8 mouse cellular contexts compared by ENCODE assay signal in genomic region chr12:56986049-56986448, GRCm38 (mm10).
DNase-seq lines count a peak whose midpoint lies in the region; ATAC-seq and TF ChIP-seq lines count a peak whose summit lies in the region.

No protein-coding gene starts in this region.

- no peak for ATAC-seq in kidney, embryonic 15.5 days (replicated peaks; ENCODE audit: low FRiP score)
- no peak for ATAC-seq in neural tube, embryonic 11.5 days (ENCODE audit: insufficient read depth, low FRiP score, low TSS enrichment)

- 6% methylated on average over 5 of the region's 5 CpGs for WGBS in kidney, embryonic 15.5 days
- WGBS in neural tube, embryonic 11.5 days = 14% methylated on average over 5 of the region's 5 CpGs

- no peaks in the 10 kb centered on the region for H3K36me3 ChIP-seq in kidney, embryonic 15.5 days
- peaks cover 0 to 4% of the 10 kb centered on the region in 2 experiments; a peak in 2 of 4 replicates for H3K36me3 ChIP-seq in MEL (ENCODE audit: control insufficient read depth in 1 of 2, insufficient read depth in 2 of 2, low read length in 2 of 2)
- H3K36me3 ChIP-seq in neural tube, embryonic 11.5 days (ENCODE audit: control insufficient read depth, insufficient read depth, low read length) = no peaks in the 10 kb centered on the region

- H3K4me1 ChIP-seq in kidney, embryonic 15.5 days = no peaks in the 10 kb centered on the region
- peaks cover 0 to 8% of the 10 kb centered on the region in 2 experiments; a peak in 2 of 4 replicates for H3K4me1 ChIP-seq in MEL (ENCODE audit: control insufficient read depth in 1 of 2, insufficient read depth in 2 of 2, low read length in 2 of 2)
- H3K4me1 ChIP-seq in neural tube, embryonic 11.5 days (ENCODE audit: control insufficient read depth, insufficient read depth, low read length) = no peaks in the 10 kb centered on the region

- no peak overlapping the region for H3K4me3 ChIP-seq in kidney, embryonic 15.5 days (replicated peaks)
- no peak overlapping the region for H3K4me3 ChIP-seq in MEL (ENCODE audit: control insufficient read depth in 1 of 2, insufficient read depth in 1 of 2, low read depth in 2 of 2, low read length in 2 of 2)
- no peak overlapping the region for H3K4me3 ChIP-seq in neural tube, embryonic 11.5 days (ENCODE audit: low read depth, low read length)

- TF ChIP-seq RAD21 in MEL (IDR thresholded peaks at IDR 0.05; ENCODE audit: low read depth, low read length) = peak; percentile 96

- H3K27me3 ChIP-seq in kidney, embryonic 15.5 days = peaks cover 47% of the 10 kb centered on the region
- H3K27me3 ChIP-seq in MEL (ENCODE audit: control insufficient read depth in 1 of 2, insufficient read depth in 2 of 2, low read length in 2 of 2) = no peaks in the 10 kb centered on the region
- H3K27me3 ChIP-seq in neural tube, embryonic 11.5 days (ENCODE audit: control insufficient read depth, insufficient read depth, low read length) = no peaks in the 10 kb centered on the region

- no peak overlapping the region for H3K9ac ChIP-seq in kidney, embryonic 15.5 days
- 0 out of 2 replicates have a peak overlapping the region, but pooled peaks have one; percentile 18 for H3K9ac ChIP-seq in MEL (ENCODE audit: control insufficient read depth, low read depth, low read length, poor library complexity, severe bottlenecking)
- H3K9ac ChIP-seq in neural tube, embryonic 11.5 days (ENCODE audit: low read length) = no peak overlapping the region

- no peak for TF ChIP-seq EP300 in MEL (IDR thresholded peaks at IDR 0.05; ENCODE audit: low read depth in 1 of 2, low read length in 2 of 2)

- H3K79me2 ChIP-seq in MEL (ENCODE audit: control insufficient read depth, insufficient read depth, low read length, poor library complexity) = no peaks in the 10 kb centered on the region

- no peak overlapping the region for H3K4me2 ChIP-seq in kidney, embryonic 15.5 days
- no peak overlapping the region for H3K4me2 ChIP-seq in neural tube, embryonic 11.5 days (ENCODE audit: low read depth)

- no peak overlapping the region for H3K27ac ChIP-seq in kidney, embryonic 15.5 days
- H3K27ac ChIP-seq in MEL (ENCODE audit: control insufficient read depth, low read depth, low read length) = no peak overlapping the region
- no peak overlapping the region for H3K27ac ChIP-seq in neural tube, embryonic 11.5 days (ENCODE audit: low read depth, low read length)

- DNase-seq in kidney, adult 11 months = peak; percentile 3
- DNase-seq in MEL (ENCODE audit: low read depth, low spot score) = peak; percentile 75
- peak; percentile 36 for DNase-seq in c-Kit-negative CD71-positive TER-119-positive erythroid progenitor cells, embryonic 14.5 days (ENCODE audit: low read depth, low spot score)
- DNase-seq in gastrocnemius, postnatal 4 days (ENCODE audit: low spot score in 2 of 2) = peak; percentile 44 to 47
- peak; percentile 27 to 51 for DNase-seq in layer of hippocampus, postnatal 36 days
- DNase-seq in neural tube, embryonic 11.5 days (ENCODE audit: low spot score) = peak; percentile 55
- DNase-seq in T-cell, adult 2 months (ENCODE audit: low spot score) = no peak

- no peak for TF ChIP-seq POLR2A in MEL (IDR thresholded peaks at IDR 0.05; ENCODE audit: control insufficient read depth in 1 of 2, insufficient read depth in 1 of 2, low read depth in 1 of 2, low read length in 2 of 2, poor library complexity in 1 of 2)

- no peaks in the 10 kb centered on the region for H3K9me3 ChIP-seq in kidney, embryonic 15.5 days (replicated peaks)
- no peaks in the 10 kb centered on the region for H3K9me3 ChIP-seq in MEL (replicated peaks; ENCODE audit: insufficient read depth, low read length)
- H3K9me3 ChIP-seq in neural tube, embryonic 11.5 days (ENCODE audit: control insufficient read depth, low read length) = no peaks in the 10 kb centered on the region

- peak; percentile 78 to 91 (median 87) for TF ChIP-seq CTCF in MEL (IDR thresholded peaks at IDR 0.05 in 2 of 3, conservative IDR thresholded peaks at IDR 0.05 in 1 of 3; ENCODE audit: control insufficient read depth in 1 of 3, insufficient read depth in 1 of 3, low read depth in 2 of 3, low read length in 3 of 3, poor library complexity in 1 of 3, severe bottlenecking in 1 of 3)

TF ChIP-seq in MEL, 35 proteins besides CTCF, POLR2A, EP300 and RAD21:
- TF ChIP-seq SIN3A (IDR thresholded peaks at IDR 0.05; ENCODE audit: low read length) = peak; percentile 40; the same call in 1 of the 2 replicates
- no peak for TF ChIP-seq USF2 (IDR thresholded peaks at IDR 0.05; ENCODE audit: borderline replicate concordance in 1 of 2, insufficient read depth in 1 of 2, low read depth in 1 of 2, low read length in 2 of 2)
- no peak for TF ChIP-seq KAT2A (conservative IDR thresholded peaks at IDR 0.05; ENCODE audit: low read depth, low read length)
- no peak for TF ChIP-seq RCOR1 (IDR thresholded peaks at IDR 0.05; ENCODE audit: low read depth, low read length)
- TF ChIP-seq ZKSCAN1 (IDR thresholded peaks at IDR 0.05; ENCODE audit: low read depth, low read length) = no peak
- no peak for TF ChIP-seq NELFE (IDR thresholded peaks at IDR 0.05; ENCODE audit: low read depth, low read length)
- TF ChIP-seq TBP (IDR thresholded peaks at IDR 0.05; ENCODE audit: low read depth, low read length) = no peak
- no peak for TF ChIP-seq GATA1 (IDR thresholded peaks at IDR 0.05; ENCODE audit: low read depth, low read length)
- no peak for TF ChIP-seq ZNF384 (IDR thresholded peaks at IDR 0.05; ENCODE audit: low read depth, low read length)
- TF ChIP-seq MYC (IDR thresholded peaks at IDR 0.05; ENCODE audit: low read depth, low read length) = no peak
- no peak for TF ChIP-seq BHLHE40 (IDR thresholded peaks at IDR 0.05; ENCODE audit: borderline replicate concordance, low read depth, low read length)
- no peak for TF ChIP-seq MEF2A (IDR thresholded peaks at IDR 0.05; ENCODE audit: extremely low read depth, insufficient replicate concordance, low read depth, low read length, poor library complexity, severe bottlenecking)
- no peak for TF ChIP-seq POLR2AphosphoS2 (IDR thresholded peaks at IDR 0.05; ENCODE audit: low read length)
- TF ChIP-seq USF1 (IDR thresholded peaks at IDR 0.05; ENCODE audit: low read depth, low read length) = no peak
- TF ChIP-seq CHD2 (IDR thresholded peaks at IDR 0.05; ENCODE audit: low read length) = no peak
- TF ChIP-seq ZC3H11A (IDR thresholded peaks at IDR 0.05; ENCODE audit: low read depth, low read length) = peak; percentile 90
- TF ChIP-seq E2F4 (IDR thresholded peaks at IDR 0.05; ENCODE audit: borderline replicate concordance, low read depth, low read length) = no peak
- no peak for TF ChIP-seq MXI1 (IDR thresholded peaks at IDR 0.05; ENCODE audit: low read depth, low read length)
- no peak for TF ChIP-seq TAL1 (IDR thresholded peaks at IDR 0.05; ENCODE audit: low read length)
- no peak for TF ChIP-seq MAZ (IDR thresholded peaks at IDR 0.05; ENCODE audit: low read depth, low read length)
- no peak for TF ChIP-seq MAX (IDR thresholded peaks at IDR 0.05; ENCODE audit: low read length)
- no peak for TF ChIP-seq GABPA (IDR thresholded peaks at IDR 0.05; ENCODE audit: low read depth, low read length)
- TF ChIP-seq ZMIZ1 (IDR thresholded peaks at IDR 0.05; ENCODE audit: low read depth, low read length) = no peak
- TF ChIP-seq NRF1 (IDR thresholded peaks at IDR 0.05; ENCODE audit: insufficient read depth, low read depth, low read length, poor library complexity, severe bottlenecking) = peak; percentile 21; the same call in 1 of the 2 replicates
- peak; percentile 89 for TF ChIP-seq SMC3 (IDR thresholded peaks at IDR 0.05; ENCODE audit: low read depth, low read length)
- TF ChIP-seq ETS1 (IDR thresholded peaks at IDR 0.05; ENCODE audit: low read depth, low read length) = no peak
- TF ChIP-seq POLR2AphosphoS5 (IDR thresholded peaks at IDR 0.05; ENCODE audit: borderline replicate concordance, low read depth, low read length) = no peak
- peak; percentile 48; the same call in 1 of the 2 replicates for TF ChIP-seq ELF1 (IDR thresholded peaks at IDR 0.05; ENCODE audit: low read depth, low read length)
- TF ChIP-seq HCFC1 (IDR thresholded peaks at IDR 0.05; ENCODE audit: low read depth, low read length) = no peak
- no peak for TF ChIP-seq MYB (IDR thresholded peaks at IDR 0.05; ENCODE audit: low read depth, low read length)
